Mouse (Mus musculus) olfactory bulb, adult 2 months (tissue): ENCODE data around the gene Sh3bp5.

ENCODE experiments used
- CTCF ChIP-seq: fragments of 200-500 bp; IDR thresholded peaks from 2 replicates; pipeline ENCODE4 v1.5.1; 2012; ENCODE audit warnings: low read depth, mild to moderate bottlenecking, low read length, moderate library complexity; ENCODE audit not compliant: insufficient read depth
- POLR2A ChIP-seq: fragments of 200-500 bp; IDR thresholded peaks from 2 replicates; pipeline ENCODE4 v1.6.1; 2012; ENCODE audit warnings: mild to moderate bottlenecking, low read depth, low read length, moderate library complexity; ENCODE audit not compliant: insufficient read depth

DNA sequence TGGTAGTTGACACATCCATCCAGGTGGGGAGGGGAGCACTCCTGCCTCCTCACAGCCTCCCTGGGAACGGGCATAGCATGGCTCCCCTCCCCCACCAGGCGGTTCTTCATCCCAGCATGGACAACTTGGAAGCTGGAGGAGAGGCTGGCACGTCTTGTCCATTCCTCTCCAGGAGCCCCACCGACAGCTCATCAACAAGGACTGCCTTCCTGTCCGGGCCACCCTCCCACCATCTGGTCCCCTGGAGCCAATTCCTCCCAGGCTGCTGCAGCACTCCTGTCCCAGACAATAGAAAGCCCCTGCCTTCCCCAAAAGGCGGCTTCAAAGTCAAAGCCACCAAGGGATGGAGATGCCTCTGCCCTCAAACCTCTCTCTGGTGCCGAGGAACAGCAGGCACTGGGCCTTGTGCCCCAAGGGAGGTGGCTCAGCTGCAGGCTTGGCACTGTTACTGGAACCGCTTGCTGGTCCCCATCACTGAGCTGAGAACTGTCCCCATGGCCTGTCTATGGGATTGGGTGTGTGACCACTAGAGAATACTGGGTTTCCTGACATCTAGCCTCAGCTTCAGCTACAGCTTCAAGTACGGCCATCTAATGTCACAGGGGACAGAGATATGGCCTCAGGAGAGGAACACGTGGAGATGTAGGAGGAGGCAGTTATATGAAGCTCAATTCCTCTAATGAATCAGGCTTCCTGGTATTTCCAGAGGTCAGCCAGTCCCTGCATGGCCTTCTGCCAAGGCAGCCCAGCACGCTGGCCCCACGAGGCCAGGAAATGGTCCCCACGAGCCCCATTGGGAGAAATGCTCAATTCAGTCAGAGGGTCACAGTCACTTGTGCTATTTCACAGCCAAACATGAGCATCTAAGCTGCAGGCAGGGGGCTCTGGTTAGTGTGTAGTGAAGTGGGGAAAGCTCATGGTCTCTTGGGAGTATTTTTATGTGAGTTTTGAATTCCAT lies 51.2 kb downstream of the Sh3bp5 start:
- TF ChIP-seq CTCF (no peak), POLR2A (no peak)
